Mouse (Mus musculus) neutrophil, adult 5-6 weeks (primary cell): ENCODE results near the gene Rps26. TPM values are rescaled to one million over a fixed set of nuclear protein-coding genes. Genes with fewer than 3 reads are reported as not detected.
"Not testable (repeated sequence)": the region's sequence is repeated elsewhere in the genome, so short reads cannot be mapped to it uniquely, and the experiment has no call there.

Experiments
- ATAC-seq: fragments of 151-379, 151-347 bp; 2 replicates; pipeline ENCODE4 v1.8.0; 2017; ENCODE audit warnings: mild to moderate bottlenecking, moderate TSS enrichment; ENCODE audit not compliant: insufficient number of reproducible peaks, poor library complexity, low FRiP score, severe bottlenecking; ENCODE audit errors: extremely low read depth
- total RNA-seq: library from RNA; stranded (forward); fragments of 200-1000 nt; gene quantifications from 2 replicates; pipeline ENCODE4 v1.2.3, GENCODE M21; 2017

Rps26 gene
- total RNA-seq, 1 experiment from 2014 or later, result 420 TPM

DNA sequence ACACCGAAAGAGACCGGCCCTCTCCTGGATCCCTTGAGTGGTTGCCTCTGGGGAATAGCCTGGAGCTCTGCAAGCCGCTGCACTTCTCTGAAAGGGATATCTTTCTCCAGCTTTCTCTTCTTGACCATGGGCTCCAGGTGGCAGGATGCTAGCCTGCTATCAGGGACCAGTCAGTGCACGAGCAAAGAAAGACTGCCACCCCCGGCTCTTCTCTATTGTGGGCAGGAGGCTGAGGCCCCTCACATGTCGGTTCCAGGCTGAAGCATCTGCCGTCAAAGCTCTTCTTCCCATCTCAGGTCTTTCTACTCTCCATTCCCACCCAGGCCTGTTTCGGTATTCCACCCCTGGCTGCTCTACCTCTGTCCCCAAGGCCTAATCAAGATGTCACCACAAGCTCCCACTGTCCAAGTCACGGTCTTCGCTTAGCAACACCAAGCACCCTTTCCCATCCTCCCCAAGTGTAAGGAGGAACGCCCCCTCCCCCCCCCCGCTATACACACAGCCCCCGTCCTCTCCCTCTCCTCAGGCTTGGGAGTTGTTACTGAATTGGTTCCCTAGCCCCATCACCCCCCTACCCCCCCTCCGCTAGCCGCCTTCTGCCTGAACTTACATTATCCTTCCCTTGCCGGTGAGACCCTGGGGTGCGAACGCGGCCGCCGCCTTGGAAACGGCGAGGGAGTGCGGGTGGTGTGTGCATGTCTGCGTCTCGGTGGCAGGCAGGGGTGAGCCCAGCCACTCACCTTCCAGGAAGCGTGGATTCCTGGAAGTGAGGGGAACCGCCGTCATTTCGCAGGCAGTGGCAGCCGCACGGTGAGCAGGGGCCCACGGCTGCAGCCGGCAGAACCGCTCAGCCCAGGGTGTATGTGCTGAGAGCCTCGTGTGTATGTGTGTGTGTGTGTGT, 18.8 kb upstream of the Rps26 start, which contains the start of gene Ikzf4:
Ikzf4 (minus strand) TSS at position 881 of the 901 bp plus-strand sequence.
- ATAC-seq, result 0 out of 2 replicates have a peak, but pooled peaks have one; percentile 27

DNA sequence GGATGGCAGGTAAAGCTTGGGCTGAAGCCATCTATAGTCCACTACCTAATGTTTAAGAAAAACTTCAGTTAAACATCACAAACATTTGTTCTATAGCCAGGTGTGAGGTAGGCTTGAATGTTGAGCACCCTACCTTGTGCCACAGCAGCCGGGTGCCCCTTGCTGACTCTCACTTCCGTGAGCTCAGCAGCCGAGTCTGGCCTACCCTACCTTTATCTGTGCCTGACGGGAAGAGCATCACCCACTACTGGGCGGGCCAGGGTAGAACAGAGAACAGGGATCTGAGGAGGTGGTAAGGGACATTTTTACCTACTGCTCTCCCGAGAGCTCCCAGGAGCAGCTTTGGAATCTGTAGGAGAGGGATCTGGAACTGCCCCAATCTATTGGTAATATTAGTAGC, 16.2 kb upstream of the Rps26 start:
- no peak for ATAC-seq

DNA sequence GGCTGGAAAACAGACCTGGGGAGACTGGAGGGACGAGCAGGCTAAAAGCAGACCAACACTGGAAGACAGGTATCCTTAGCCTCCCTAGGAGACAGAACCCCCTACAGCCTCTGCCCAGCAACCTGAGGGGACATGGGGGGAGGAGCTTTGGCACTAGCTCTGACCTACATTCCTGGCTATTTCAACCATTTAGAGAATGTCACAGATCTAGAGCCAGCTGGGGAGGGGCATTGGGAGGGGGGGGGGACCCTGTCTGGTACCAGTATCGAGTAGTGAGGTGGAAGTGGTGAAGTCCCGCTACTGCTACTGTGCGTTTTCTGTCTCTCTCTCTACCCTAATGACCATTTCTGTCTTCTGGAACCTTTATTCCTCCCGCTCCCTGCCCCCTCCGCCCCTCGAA, 15.3 kb upstream of the Rps26 start:
- no peak for ATAC-seq

DNA sequence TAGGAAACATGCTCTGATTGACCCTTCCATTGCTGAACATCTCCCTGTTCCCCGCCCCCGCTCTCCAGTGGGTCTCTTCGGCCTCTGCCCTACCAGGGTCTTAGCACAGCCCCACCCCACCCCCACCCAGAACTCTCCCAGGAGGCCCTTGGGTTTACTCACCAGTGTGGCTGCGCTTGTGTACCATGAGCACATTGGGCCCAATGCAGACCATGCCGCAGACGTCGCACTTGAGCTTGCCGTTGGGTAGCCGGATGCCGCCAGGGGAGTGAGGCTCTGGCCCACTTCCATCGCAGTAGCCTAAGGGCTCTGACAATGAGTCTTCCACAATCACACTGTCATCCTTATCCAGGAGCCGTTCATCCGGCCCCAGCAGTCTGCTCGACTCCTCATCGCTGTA, 14.3 kb upstream of the Rps26 start:
- ATAC-seq, result no peak

DNA sequence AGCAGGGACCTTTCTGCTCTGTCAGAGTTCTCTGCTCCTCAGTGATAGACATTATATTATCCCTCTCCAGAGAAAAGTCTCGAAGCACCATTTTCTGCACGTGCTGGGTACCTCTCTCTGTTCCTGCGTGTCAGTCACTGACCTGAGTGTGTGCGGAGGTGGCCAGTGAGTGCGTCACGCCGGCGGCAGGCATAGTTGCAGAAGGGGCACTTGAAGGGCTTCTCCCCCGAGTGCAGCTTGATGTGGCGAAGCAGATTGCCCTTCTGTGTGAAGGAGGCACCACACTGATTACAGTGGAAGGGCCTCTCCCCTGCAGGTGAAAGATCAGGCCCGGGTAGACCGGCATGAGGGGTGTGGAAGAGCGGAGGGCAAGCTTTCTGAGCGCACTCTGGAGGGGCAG, 13.5 kb upstream of the Rps26 start:
- no peak for ATAC-seq

DNA sequence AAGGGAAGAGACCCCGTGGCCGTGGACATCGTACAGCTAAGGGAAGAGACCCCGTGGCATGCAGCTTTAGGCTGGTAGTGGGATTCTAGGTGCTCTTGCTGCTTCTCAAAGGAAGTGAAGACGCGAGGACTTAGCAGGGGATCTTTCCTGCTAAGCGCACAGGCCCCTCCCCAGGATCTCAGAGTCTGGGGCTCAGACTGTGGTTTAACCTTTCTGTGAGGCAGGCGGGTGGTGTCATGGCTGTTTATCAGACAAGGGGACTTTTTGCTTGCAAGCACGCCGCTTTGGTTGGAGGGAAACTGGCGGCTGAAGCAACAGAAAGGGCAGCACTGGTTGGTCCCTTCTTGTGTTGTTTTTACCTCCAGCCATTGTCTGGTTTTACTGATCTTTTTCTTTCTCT, 10.5 kb upstream of the Rps26 start:
- ATAC-seq, result peak; percentile 22; the same call in 1 of the 2 replicates

DNA sequence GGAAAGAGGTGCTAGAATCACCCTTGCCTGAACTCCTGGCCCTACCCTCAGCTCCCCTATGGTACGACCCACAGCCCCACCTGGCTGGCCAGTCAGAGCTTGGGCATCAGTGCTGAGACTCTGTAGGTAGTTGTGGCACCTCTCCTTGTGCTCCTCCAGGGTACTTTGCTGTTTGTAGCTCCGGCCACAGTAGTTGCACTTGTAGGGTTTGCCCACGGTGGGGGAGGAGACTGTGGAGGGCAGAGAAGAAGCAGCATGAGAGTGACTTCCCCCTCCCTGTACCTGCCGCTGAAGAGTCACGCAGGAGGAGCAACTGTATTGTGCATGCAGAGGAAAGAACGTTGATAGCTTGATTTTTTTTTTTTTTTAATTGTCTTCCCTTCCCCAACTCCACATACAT, 10.0 kb upstream of the Rps26 start:
- peak; percentile 32; the same call in 1 of the 2 replicates for ATAC-seq

DNA sequence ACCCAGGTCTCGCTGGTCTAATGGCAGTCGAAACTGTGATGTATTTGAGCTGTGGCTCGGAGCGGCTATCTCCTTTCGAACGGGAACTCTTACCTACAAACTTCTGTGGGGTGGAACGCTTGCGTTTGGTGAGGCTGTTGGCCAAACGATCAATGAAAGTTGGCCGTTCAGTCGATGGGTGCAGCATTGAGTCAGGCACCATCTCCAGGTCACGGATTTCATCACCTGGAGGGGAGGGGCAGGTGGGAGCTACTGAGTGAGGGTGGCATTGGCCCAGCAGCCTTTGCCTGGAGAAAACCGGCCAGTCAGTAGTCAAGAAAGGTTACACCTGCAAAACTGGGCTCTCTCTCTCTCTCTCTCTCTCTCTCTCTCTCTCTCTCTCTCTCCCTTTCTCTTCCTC, 9.2 kb upstream of the Rps26 start:
- no peak for ATAC-seq

DNA sequence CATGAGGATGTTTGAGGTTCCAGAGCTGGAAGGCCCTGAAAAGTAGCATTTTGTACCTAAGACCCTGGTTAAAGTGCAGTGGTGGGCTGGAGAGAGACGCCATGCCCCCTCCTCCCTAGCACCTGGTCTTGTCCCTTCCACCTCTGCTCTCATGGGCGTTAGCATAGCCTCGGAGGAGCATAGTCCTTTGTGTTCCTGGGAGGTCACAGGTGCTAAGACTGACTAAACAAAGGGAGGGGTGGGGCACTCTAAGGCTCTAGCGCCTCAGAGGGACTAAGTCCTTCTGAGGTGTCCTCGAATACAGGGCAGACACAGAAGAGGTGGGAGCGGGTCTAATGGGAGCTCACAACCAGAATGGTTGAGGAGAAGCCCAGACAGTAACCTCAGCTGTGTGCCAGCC, 5.0 kb upstream of the Rps26 start:
- no peak for ATAC-seq

DNA sequence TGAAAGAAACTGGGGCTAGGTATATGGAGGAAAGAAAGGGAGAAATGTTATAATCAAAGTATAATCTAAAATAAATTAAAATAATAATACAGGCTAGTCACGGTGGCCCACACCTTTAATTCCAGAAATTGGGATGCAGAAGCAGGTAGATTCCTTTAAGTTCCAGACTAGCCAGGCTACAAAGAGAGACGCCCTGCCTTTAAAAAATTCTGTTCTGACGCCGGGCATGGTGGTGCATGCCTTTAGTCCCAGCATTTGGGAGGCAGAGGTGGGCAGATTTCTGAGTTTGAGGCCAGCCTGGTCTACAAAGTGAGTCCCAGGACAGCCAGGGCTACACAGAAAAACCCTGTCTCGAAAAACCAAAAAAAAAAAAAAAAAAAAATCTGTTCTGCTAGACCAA, 3.8 kb upstream of the Rps26 start:
- not testable (repeated sequence) for ATAC-seq

DNA sequence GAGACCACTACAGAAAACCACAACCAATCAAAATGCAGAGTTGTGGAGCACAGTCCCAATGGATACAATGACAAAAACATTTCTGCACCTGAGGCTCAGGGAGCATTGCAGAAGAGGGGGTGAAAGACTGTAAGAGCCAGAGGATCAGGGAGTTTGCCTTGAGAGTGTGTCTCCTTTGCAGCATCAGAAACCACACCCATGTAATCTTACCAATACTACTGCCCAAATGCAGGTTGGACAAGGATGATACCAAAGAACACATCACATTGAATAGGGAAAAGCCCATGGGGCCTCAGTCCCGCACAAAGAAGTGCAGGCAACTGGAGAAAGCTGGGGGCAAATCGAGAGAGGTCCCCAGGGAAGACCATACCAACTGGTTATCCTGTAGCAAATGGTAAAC, 3.2 kb upstream of the Rps26 start:
- no peak for ATAC-seq

DNA sequence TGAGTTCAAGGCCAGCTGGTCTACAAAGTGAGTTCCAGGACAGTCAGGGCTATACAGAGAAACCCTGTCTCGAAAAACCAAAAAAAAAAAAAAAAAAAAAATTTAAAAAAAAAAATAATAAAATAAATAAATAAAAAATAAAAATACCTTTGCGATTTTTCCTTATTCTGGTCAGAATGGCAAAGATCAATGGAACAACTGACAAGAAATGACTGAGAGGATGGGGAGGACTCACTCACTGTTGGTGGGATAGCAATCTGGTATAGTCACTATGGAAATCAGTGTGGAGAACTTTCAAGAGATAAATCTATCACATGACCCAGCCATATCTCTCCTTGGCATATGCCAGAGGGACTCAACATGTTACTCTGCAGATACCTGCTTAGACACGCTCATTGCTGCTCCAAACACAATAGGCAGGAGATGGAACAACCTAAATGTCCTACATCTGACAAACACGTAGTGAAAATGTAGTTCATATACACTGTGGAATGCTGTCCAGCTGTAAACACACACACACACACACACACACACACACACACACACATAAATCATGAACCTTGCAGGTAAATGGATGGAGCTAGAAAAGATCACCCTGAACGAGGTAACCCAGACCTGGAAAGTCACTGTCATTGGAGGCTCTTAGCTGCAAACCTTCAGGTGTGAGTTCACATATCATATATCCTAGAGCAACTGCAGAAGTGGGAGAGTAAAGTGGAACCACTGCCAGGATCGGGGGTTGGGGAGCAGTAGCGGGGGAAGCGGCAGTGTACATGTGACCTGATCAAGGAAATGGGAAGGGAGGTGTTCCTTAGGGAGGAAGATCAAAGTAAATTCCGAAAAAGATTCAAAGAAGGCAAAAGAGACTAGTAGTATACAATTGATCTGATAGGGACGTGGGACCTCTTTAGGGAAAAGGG, 1.1 kb upstream of the Rps26 start:
- ATAC-seq, result no peak

DNA sequence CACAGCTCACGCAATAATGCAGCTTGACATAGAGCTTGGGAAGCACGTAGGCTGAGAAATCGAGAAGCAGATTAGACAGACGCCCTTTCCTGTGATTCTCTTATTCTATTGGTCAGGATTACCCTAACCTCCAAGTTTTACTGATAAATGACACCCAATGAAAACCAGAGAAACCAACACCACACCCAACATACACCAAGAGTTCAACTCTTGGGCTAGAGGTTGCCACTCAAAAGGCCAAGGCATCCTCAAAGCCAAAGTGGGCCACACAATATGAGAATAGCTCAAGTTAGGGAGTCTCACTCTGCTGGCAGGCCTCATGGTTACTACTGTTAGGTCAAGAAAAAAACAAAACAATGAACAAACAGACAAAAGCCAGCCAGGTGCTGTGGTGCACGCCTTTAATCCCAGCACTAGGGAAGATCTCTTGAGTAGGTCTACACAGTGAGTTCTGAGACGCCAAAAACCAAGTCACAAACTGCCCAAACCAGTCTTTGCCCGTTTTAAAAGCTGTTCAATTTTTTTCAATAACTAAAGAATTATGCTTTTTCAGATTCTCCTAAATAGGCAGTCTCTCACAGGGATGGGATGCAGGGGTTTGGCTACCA, 1.2 kb downstream of the Rps26 start:
- no peak for ATAC-seq

DNA sequence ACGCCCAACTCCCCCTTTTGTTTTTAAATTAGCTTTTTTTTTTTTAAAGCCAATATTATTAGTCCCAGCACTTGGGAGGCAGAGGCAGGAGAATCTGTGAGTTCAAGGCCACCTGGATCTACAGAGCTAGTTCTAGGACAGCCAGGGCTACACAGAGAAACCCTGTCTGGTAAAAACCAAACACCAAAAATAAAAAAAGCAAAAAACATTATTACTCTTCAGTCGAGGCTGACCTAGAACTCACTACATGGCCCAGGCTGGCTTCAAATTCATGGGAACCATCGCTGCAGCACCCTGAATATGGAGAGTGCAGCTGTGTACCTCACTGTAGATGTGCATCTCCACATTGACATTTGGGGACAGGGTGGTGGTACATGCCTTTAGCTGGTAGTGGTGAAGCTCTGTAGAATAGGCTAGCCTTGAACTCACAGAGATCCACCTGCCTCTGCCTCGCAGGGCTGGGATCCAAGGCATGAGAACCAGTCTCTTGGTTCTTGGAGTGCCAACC, 3.4 kb downstream of the Rps26 start:
- ATAC-seq, result not testable (repeated sequence)

DNA sequence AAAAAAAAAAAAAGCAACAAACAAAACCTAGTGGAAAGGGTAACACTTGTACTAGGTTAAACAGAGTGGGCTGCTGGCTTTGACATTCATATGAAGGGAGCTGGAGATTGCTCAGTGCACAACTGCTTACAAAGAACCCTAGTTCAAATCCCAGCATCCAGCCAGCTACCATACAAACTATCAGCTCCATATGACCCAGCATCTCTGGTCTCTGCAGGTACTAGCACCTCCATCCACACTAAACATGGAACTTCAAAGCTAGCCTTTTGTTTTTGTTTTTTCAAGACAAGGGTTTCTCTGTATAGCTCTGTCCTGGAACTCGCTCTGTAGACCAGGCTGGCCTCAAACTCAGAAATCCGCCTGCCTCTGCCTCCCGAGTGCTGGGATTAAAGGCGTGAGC, 3.8 kb downstream of the Rps26 start:
- ATAC-seq, result no peak

DNA sequence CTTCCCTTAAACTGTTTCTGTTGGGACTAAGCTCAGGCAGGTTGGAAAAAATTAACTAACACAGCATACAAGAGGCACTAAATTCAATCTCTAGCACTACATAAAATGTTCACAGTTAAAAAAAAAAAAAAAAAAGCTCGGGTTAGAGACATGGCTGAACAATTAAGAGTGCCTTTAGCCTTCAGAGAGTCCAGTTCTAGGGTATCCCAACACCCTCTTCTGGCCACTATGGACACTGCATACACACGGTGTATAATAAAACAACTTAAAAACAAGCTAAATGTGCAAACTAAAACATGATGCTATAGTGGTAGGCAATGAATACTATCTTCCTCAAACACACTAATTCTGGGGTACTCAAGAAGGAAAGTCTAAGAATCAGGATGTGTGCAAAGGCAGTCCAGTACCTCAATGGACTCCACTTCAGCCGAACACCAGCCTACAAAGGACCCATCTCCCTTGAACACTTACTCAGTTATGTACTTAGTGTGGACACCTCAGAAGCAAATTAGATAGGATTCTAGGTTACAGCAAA, 4.5 kb downstream of the Rps26 start:
- no peak for ATAC-seq

DNA sequence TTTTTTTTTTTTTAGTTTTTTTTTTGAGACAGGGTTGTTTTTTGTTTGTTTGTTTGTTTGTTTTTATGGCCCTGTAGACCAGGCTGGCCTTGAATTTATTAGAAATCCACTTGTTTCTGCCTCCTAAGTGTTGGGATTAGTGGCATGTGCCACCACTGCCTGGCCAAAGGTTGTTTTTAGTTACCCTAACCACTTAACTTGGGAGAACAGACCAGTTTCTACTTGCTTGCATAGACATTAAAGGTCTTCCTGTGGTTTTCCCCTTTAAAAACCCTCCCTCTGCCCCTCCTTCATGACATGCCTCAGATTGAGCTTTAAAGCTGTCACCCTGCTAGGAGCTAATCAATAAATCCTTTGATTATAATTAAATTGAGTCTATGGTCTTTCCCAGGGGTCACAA, 6.3 kb downstream of the Rps26 start:
- ATAC-seq, result no peak

DNA sequence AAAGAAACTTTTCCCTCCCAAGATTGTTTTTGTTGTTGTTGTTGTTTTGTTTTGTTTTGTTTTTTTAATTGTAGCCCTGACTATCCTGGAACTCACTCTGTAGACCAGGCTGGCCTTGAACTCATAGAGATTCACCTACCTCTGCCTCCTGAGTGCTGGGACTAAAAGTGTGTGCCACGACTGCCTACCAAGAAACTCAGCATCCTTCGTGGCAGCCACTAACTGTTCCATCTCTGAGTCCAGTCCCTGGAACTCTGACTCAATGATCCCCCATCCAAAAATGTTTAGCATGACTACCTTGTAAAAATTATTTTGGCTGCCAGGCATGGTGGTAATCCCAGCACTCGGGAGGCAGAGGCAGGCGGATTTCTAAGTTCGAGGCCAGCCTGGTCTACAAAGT, 7.4 kb downstream of the Rps26 start:
- not testable (repeated sequence) for ATAC-seq

DNA sequence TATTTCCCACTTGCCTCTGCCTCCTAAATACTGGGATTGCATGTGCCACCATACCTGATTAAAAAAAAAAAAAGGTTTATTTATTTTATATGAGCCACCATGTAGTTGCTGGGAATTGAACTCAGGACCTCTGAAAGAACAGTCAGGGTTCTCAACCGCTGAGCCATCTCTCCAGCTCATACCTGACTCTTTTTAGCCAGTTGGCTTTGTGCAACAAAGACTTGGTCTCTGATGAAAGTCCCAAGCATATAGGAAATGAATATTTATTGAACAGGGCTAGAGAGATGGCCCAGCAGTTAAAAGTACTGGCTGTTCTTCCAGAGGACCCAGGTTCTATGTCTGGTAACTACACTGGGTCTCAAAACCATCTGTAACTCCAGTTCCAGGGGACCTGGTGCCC, 8.0 kb downstream of the Rps26 start:
- no peak for ATAC-seq
